Mouse (Mus musculus): ENCODE results near the gene Rras.

DNA sequence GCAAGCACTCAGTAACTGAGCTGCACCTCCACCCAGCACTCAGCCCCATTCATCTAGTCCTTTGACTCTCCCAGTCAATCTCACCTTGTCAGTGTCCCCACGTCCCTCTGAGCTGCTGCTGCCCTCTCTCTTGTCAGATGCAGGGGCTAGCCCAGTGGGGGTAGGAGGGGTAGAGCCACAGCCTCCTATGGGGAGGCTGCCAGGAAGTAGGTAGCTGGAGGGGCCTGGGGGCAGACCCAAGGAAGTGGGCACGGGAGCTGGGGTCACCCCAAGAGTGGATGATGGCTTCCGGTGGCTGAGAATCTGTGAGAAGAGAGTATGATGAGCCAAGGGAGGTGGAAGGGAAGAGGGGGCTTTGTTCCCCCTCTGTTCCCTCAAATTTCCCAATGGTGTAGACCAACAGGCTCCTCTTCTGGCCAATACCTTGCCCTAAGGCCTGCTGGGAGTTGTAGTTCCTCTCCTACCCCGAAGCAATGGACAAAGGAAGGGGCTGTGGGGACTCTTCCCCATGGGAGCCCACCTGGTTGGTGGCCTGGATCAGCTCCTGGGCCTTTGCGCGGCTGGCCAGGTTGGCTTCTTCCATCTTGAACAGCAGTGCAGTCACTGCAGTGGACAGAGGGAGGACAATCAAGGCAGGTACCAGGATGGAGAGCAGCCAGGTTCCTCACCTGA is 12.3 kb upstream of the Rras start:
- no peak for TF ChIP-seq POLR2A (IDR thresholded peaks at IDR 0.05; ENCODE audit: extremely low read depth, insufficient read depth, low read length)
- no peak for TF ChIP-seq CTCF (IDR thresholded peaks at IDR 0.05; ENCODE audit: extremely low read depth, insufficient read depth, low read length)

Measured in cortical plate, adult 2 months (tissue).